Mouse (Mus musculus) mouse trophoblast stem cell (cell line): Measurements from ENCODE around the gene Syk.

ENCODE experiments used
- in situ Hi-C, 2 experiments: fragments of 300-500 bp; cut with MseI, MboI; formaldehyde crosslinking; loops; 2 replicates in 1 of 2; 3 replicates in 1 of 2; pipeline ENCODE4 v1.15.1; 2025

The Syk gene

GRCm38 (mm10) chr13:52582878-52583661, at the start of gene Syk:
TSS of gene Syk (plus strand) at chr13:52583173.
- in situ Hi-C loops: no loop called here

GRCm38 (mm10) chr13:52533644-52534043, 49.3 kb upstream of the Syk start:
- in situ Hi-C loops: loop anchor here (5.0 to 25.0 kb wide), 3 partner anchors 91 to 696 kb away; partner anchors contain the start of gene Gadd45g (in 2 of the 2)

- in situ Hi-C loops: loop anchor here (5.0 to 25.0 kb wide), 3 partner anchors 89 to 698 kb away; partner anchors contain the start of gene Gadd45g (in 2 of the 2)
Observed at GRCm38 (mm10) chr13:52535542-52535941, 47.4 kb upstream of the Syk start.

- in situ Hi-C loops: loop anchor here (5.0 to 25.0 kb wide), 3 partner anchors 87 to 701 kb away; partner anchors contain the start of gene Gadd45g (in 2 of the 2)
Observed at GRCm38 (mm10) chr13:52537754-52538587, 45.0 kb upstream of the Syk start.

- in situ Hi-C loops: loop anchor here (5.0 to 25.0 kb wide), 3 partner anchors 86 to 701 kb away; partner anchors contain the start of gene Gadd45g (in 2 of the 2)
Observed at GRCm38 (mm10) chr13:52538588-52539116, 44.3 kb upstream of the Syk start.

- in situ Hi-C loops: loop anchor here (5.0 to 25.0 kb wide), 3 partner anchors 85 to 702 kb away; partner anchors contain the start of gene Gadd45g (in 2 of the 2)
Observed at GRCm38 (mm10) chr13:52539461-52539860, 43.5 kb upstream of the Syk start.

GRCm38 (mm10) chr13:52541385-52542035, 41.5 kb upstream of the Syk start:
- in situ Hi-C loops: loop anchor here (25.0 kb wide), 1 partner anchor 704 kb away; the partner anchor contains the start of gene Gadd45g (in 2 of the 2)

- in situ Hi-C loops: loop anchor here (25.0 kb wide), 1 partner anchor 705 kb away; the partner anchor contains the start of gene Gadd45g (in 2 of the 2)
Observed at GRCm38 (mm10) chr13:52542036-52542526, 40.9 kb upstream of the Syk start.

GRCm38 (mm10) chr13:52542636-52543035, 40.3 kb upstream of the Syk start:
- in situ Hi-C loops: loop anchor here (25.0 kb wide), 1 partner anchor 705 kb away; the partner anchor contains the start of gene Gadd45g (in 2 of the 2)

GRCm38 (mm10) chr13:52546288-52546687, 36.7 kb upstream of the Syk start:
- in situ Hi-C loops: loop anchor here (25.0 kb wide), 1 partner anchor 709 kb away; the partner anchor contains the start of gene Gadd45g (in 2 of the 2)

- in situ Hi-C loops: no loop called here
Observed at GRCm38 (mm10) chr13:52550690-52551193, 32.2 kb upstream of the Syk start.

GRCm38 (mm10) chr13:52551275-52551674, 31.7 kb upstream of the Syk start:
- in situ Hi-C loops: no loop called here

GRCm38 (mm10) chr13:52552822-52553477, 30.0 kb upstream of the Syk start:
- in situ Hi-C loops: no loop called here

- in situ Hi-C loops: no loop called here
Observed at GRCm38 (mm10) chr13:52554722-52555121, 28.3 kb upstream of the Syk start.

GRCm38 (mm10) chr13:52557421-52557820, 25.6 kb upstream of the Syk start:
- in situ Hi-C loops: no loop called here

- in situ Hi-C loops: no loop called here
Observed at GRCm38 (mm10) chr13:52561367-52562165, 21.4 kb upstream of the Syk start.

- in situ Hi-C loops: no loop called here
Observed at GRCm38 (mm10) chr13:52562166-52562571, 20.8 kb upstream of the Syk start.

- in situ Hi-C loops: no loop called here
Observed at GRCm38 (mm10) chr13:52565103-52565739, 17.8 kb upstream of the Syk start.
